Comparison of ENCODE assay signal across 23 mouse cellular contexts in the genomic region with DNA sequence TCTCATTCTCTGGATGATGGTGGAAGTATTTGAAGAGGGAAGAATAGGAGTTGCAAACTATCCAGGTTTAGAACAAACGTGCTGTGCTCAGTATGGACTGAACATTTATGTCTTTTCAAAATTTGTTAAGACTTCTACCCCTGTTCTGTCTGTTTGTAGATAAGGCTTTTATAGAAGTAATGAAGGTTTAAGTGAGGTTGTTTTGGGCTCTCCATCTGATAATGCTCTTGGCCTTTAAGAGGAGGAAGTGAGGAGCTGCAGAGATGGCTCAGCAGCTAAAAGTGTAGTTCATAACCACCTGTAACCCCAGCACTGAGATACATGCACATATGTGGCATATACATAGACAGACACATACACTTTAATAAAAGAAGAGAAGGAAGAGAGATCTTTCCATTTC. TPM values are rescaled to one million over a fixed set of nuclear protein-coding genes. Genes with fewer than 3 reads are reported as not detected.
DNase-seq lines count a peak whose midpoint lies in the region; ATAC-seq and TF ChIP-seq lines count a peak whose summit lies in the region.
"Had no signal": no experiment of that assay in that cellular context is flagged by ENCODE, and none has a peak within 500 bp of the region (broad histone marks: within the 10 kb centered on the region; RNA-seq: fewer than 3 reads in every experiment).

No protein-coding gene starts in this region.

- TF ChIP-seq RAD21 in MEL (IDR thresholded peaks at IDR 0.05; ENCODE audit: low read depth, low read length), result no peak

- intact Hi-C loops in heart, postnatal 10 days (cut with DNase I), result no loop called here

- H3K4me3 ChIP-seq in G1E (ENCODE audit: low read depth, low read length), result no peak overlapping the region
- H3K4me3 ChIP-seq in MEL (ENCODE audit: control insufficient read depth in 1 of 2, insufficient read depth in 1 of 2, low read depth in 2 of 2, low read length in 2 of 2), result no peak overlapping the region
- no peak overlapping the region for H3K4me3 ChIP-seq in limb, embryonic 10.5 days

- WGBS in limb, embryonic 10.5 days, result 94% methylated on average over 1 of the region's 1 CpGs

- ATAC-seq in G1E (ENCODE audit: extremely low read depth, insufficient number of reproducible peaks, low FRiP score, poor library complexity, severe bottlenecking), result peak; percentile 45; the same call in 1 of the 2 replicates
- ATAC-seq: activated CD4-positive, CD25-positive, alpha-beta regulatory T cell, adult 4 months; CD4-positive, CD25-positive, alpha-beta regulatory T cell, adult 4 months; Patski had no signal

- peak; percentile 62 to 88 for TF ChIP-seq EP300 in MEL (IDR thresholded peaks at IDR 0.05; ENCODE audit: low read depth in 1 of 2, low read length in 2 of 2)

- no peaks in the 10 kb centered on the region for H3K27me3 ChIP-seq in G1E (ENCODE audit: insufficient read depth, low read length)
- H3K27me3 ChIP-seq in MEL (ENCODE audit: control insufficient read depth in 1 of 2, insufficient read depth in 2 of 2, low read length in 2 of 2), result no peaks in the 10 kb centered on the region
- no peaks in the 10 kb centered on the region for H3K27me3 ChIP-seq in limb, embryonic 10.5 days (ENCODE audit: low read depth, poor library complexity, severe bottlenecking)
- H3K27me3 ChIP-seq: CH12.LX, Patski had no signal

- H3K27ac ChIP-seq in MEL (ENCODE audit: control insufficient read depth, low read depth, low read length), result peak overlapping the region; percentile 82
- no peak overlapping the region for H3K27ac ChIP-seq in limb, embryonic 10.5 days

- H3K9me3 ChIP-seq in G1E (replicated peaks), result no peaks in the 10 kb centered on the region
- no peaks in the 10 kb centered on the region for H3K9me3 ChIP-seq in MEL (replicated peaks; ENCODE audit: insufficient read depth, low read length)
- H3K9me3 ChIP-seq in limb, embryonic 10.5 days (replicated peaks), result no peaks in the 10 kb centered on the region

- H3K79me2 ChIP-seq in MEL (ENCODE audit: control insufficient read depth, insufficient read depth, low read length, poor library complexity), result peaks cover 4% of the 10 kb centered on the region

- H3K36me3 ChIP-seq in G1E (replicated peaks), result peaks cover 43% of the 10 kb centered on the region
- peaks cover 17 to 24% of the 10 kb centered on the region in 2 experiments for H3K36me3 ChIP-seq in MEL (ENCODE audit: control insufficient read depth in 1 of 2, insufficient read depth in 2 of 2, low read length in 2 of 2)
- H3K36me3 ChIP-seq in limb, embryonic 10.5 days, result peaks cover 69% of the 10 kb centered on the region

- TF ChIP-seq POLR2A in MEL (IDR thresholded peaks at IDR 0.05; ENCODE audit: control insufficient read depth in 1 of 2, insufficient read depth in 1 of 2, low read depth in 1 of 2, low read length in 2 of 2, poor library complexity in 1 of 2), result no peak

- DNase-seq in G1E (ENCODE audit: low spot score), result no peak
- peak; percentile 82 for DNase-seq in MEL (ENCODE audit: low read depth, low spot score)
- peak; percentile 66 for DNase-seq in MEL-GATA-1-ER (ENCODE audit: extremely low read depth, low read depth)
- no peak for DNase-seq in right cerebral cortex, postnatal 10 days (ENCODE audit: low spot score in 2 of 2)
- DNase-seq in heart, postnatal 10 days, result no peak
- no peak for DNase-seq in limb, embryonic 10.5 days (ENCODE audit: low spot score)
- DNase-seq: adrenal gland, adult 2 months; adrenal gland, adult 8-10 months; adrenal gland, postnatal 10 days; adrenal gland, postnatal 14 days; adrenal gland, postnatal 25 days; adrenal gland, postnatal 36 days; B cell, adult 2 months; cerebellum, adult 11 months; cerebellum, adult 11-12 months; cerebellum, adult 18-20 months; cerebellum, adult 2 months; cerebellum, adult 8-10 months; cerebellum, adult 9-10 months had no signal

- TF ChIP-seq CTCF in G1E (IDR thresholded peaks at IDR 0.05; ENCODE audit: low read depth, low read length) (no peak), MEL (IDR thresholded peaks at IDR 0.05 in 2 of 3, conservative IDR thresholded peaks at IDR 0.05 in 1 of 3; ENCODE audit: control insufficient read depth in 1 of 3, insufficient read depth in 1 of 3, low read depth in 2 of 3, low read length in 3 of 3, poor library complexity in 1 of 3, severe bottlenecking in 1 of 3) (no peak)

- H3K4me1 ChIP-seq in G1E (ENCODE audit: insufficient read depth, low read depth, low read length) (peaks cover 12% of the 10 kb centered on the region), MEL (ENCODE audit: control insufficient read depth in 1 of 2, insufficient read depth in 2 of 2, low read length in 2 of 2) (peaks cover 17% of the 10 kb centered on the region in 2 experiments)
- H3K4me1 ChIP-seq in limb, embryonic 10.5 days, result no peaks in the 10 kb centered on the region

- 0 out of 2 replicates have a peak overlapping the region, but pooled peaks have one; percentile 10 for H3K9ac ChIP-seq in MEL (ENCODE audit: control insufficient read depth, low read depth, low read length, poor library complexity, severe bottlenecking)

TF ChIP-seq in MEL, 35 proteins besides CTCF, POLR2A, EP300 and RAD21:
- TF ChIP-seq MXI1 (IDR thresholded peaks at IDR 0.05; ENCODE audit: low read depth, low read length) (peak; percentile 61; the same call in 1 of the 2 replicates), CHD1 (IDR thresholded peaks at IDR 0.05; ENCODE audit: low read depth, low read length) (no peak), ZC3H11A (IDR thresholded peaks at IDR 0.05; ENCODE audit: low read depth, low read length) (no peak), BHLHE40 (IDR thresholded peaks at IDR 0.05; ENCODE audit: borderline replicate concordance, low read depth, low read length) (0 out of 2 replicates have a peak, but pooled peaks have one; percentile 6), TAL1 (IDR thresholded peaks at IDR 0.05; ENCODE audit: low read length) (peak; percentile 52), SIN3A (IDR thresholded peaks at IDR 0.05; ENCODE audit: low read length) (peak; percentile 69), ELF1 (IDR thresholded peaks at IDR 0.05; ENCODE audit: low read depth, low read length) (peak; percentile 57; the same call in 1 of the 2 replicates), GATA1 (IDR thresholded peaks at IDR 0.05; ENCODE audit: low read depth, low read length) (peak; percentile 90), HCFC1 (IDR thresholded peaks at IDR 0.05; ENCODE audit: low read depth, low read length) (0 out of 2 replicates have a peak, but pooled peaks have one; percentile 11), E2F4 (IDR thresholded peaks at IDR 0.05; ENCODE audit: borderline replicate concordance, low read depth, low read length) (no peak), TCF12 (IDR thresholded peaks at IDR 0.05; ENCODE audit: low read depth, low read length) (peak; percentile 69), MYB (IDR thresholded peaks at IDR 0.05; ENCODE audit: low read depth, low read length) (no peak), ZMIZ1 (IDR thresholded peaks at IDR 0.05; ENCODE audit: low read depth, low read length) (0 out of 2 replicates have a peak, but pooled peaks have one; percentile 48), ETS1 (IDR thresholded peaks at IDR 0.05; ENCODE audit: low read depth, low read length) (peak; percentile 65), RCOR1 (IDR thresholded peaks at IDR 0.05; ENCODE audit: low read depth, low read length) (peak; percentile 49; the same call in 1 of the 2 replicates), MAX (IDR thresholded peaks at IDR 0.05; ENCODE audit: low read length) (no peak)

RNA-seq across cellular contexts. Expression of gene Shox2, which starts 15.2 kb away (rescaled TPM):
- total RNA-seq in G1E (2014; fragmentation: Nextera tagmentation), result 3.6 TPM in 2 replicates
- total RNA-seq in G1E (2017), result 4.2 and 4.9 TPM in 2 replicates
- 2.2 and 2.7 TPM in 2 replicates for polyA plus RNA-seq in G1E (2012)
- total RNA-seq in MEL (2012; rRNA removed), result 3.1 and 3.7 TPM in 2 replicates
- polyA plus RNA-seq in MEL (2012; ENCODE audit: insufficient read depth in 1 of 2, insufficient read length in 2 of 2, low read depth in 1 of 2, low replicate concordance in 2 of 2, missing spikeins in 1 of 2), result 1 to 10 TPM in 1 of 2 experiments, not detected in 1; 6.5 TPM
- total RNA-seq in heart, postnatal 10 days (2021), result 1 to 10 TPM in 1 of 2 experiments, under 1 TPM in 1; 0.79 to 1.6 TPM
- 101 and 131 TPM in 2 replicates for polyA plus RNA-seq in limb, embryonic 10.5 days (2016; fragmentation: Nextera tagmentation; extraction: Ambion mirVana)
- polyA plus RNA-seq: activated CD4-positive, CD25-positive, alpha-beta regulatory T cell, adult 4 months; CD4-positive, CD25-positive, alpha-beta regulatory T cell, adult 4 months had no signal

RNA-seq across cellular contexts. Expression of gene Rsrc1, which starts 15.6 kb away (rescaled TPM):
- total RNA-seq in G1E (2014; fragmentation: Nextera tagmentation) (63.7 and 64.6 TPM in 2 replicates), G1E (2017) (43.0 and 43.2 TPM in 2 replicates), MEL (2012; rRNA removed) (20.8 and 22.8 TPM in 2 replicates)
- polyA plus RNA-seq in G1E (2012) (21.3 and 21.9 TPM in 2 replicates), MEL (2012; ENCODE audit: insufficient read depth in 1 of 2, insufficient read length in 2 of 2, low read depth in 1 of 2, low replicate concordance in 2 of 2, missing spikeins in 1 of 2) (100 to 1,000 TPM in 1 of 2 experiments, 10 to 100 TPM in 1; 42.7 to 100 TPM)
- 10 to 100 TPM; 19.3 to 20.4 TPM for total RNA-seq in heart, postnatal 10 days (2021)
- 54.6 and 54.7 TPM in 2 replicates for polyA plus RNA-seq in limb, embryonic 10.5 days (2016; fragmentation: Nextera tagmentation; extraction: Ambion mirVana)

Comparison
In these comparisons a context has a peak if more than half of its experiments do, and no peak if none do; other contexts are left out.
1. DNase-seq: peak in MEL (single experiment) and MEL-GATA-1-ER (single experiment); none in G1E (single experiment), right cerebral cortex, postnatal 10 days (0 of 2), heart, postnatal 10 days (0 of 2) and limb, embryonic 10.5 days (single experiment).